Mouse (Mus musculus) right cerebral cortex, postnatal 4 days (tissue): ENCODE data around the gene Rad50.

ENCODE experiments used
- DNase-seq: peaks from one replicate; pipeline ENCODE4 v3.0.0-alpha.2; 2022

The Rad50 gene

GRCm38 (mm10) chr11:53632122-53632733, 74.9 kb downstream of the Rad50 start:
- no peak for DNase-seq

- DNase-seq = peak; percentile 79
Measured at GRCm38 (mm10) chr11:53627859-53628258, 79.3 kb downstream of the Rad50 start.

GRCm38 (mm10) chr11:53626802-53627373, 80.2 kb downstream of the Rad50 start:
- no peak for DNase-seq

- no peak for DNase-seq
Measured at GRCm38 (mm10) chr11:53624124-53624523, 83.0 kb downstream of the Rad50 start.

GRCm38 (mm10) chr11:53623573-53623972, 83.5 kb downstream of the Rad50 start:
- no peak for DNase-seq

GRCm38 (mm10) chr11:53622440-53622806, 84.7 kb downstream of the Rad50 start:
- DNase-seq = no peak

GRCm38 (mm10) chr11:53621582-53622439, 85.3 kb downstream of the Rad50 start:
- DNase-seq = no peak

- no peak for DNase-seq
Measured at GRCm38 (mm10) chr11:53620094-53620493, 87.0 kb downstream of the Rad50 start.

- no peak for DNase-seq
Measured at GRCm38 (mm10) chr11:53619428-53619827, 87.7 kb downstream of the Rad50 start.

- DNase-seq = no peak
Measured at GRCm38 (mm10) chr11:53618619-53619198, 88.4 kb downstream of the Rad50 start, which contains the start of gene Il4. Il4 (minus strand) TSS chr11:53618669.

GRCm38 (mm10) chr11:53617562-53618109, 89.5 kb downstream of the Rad50 start:
- DNase-seq = no peak

- DNase-seq = no peak
Measured at GRCm38 (mm10) chr11:53616748-53617558, 90.2 kb downstream of the Rad50 start.

- no peak for DNase-seq
Measured at GRCm38 (mm10) chr11:53615575-53615974, 91.5 kb downstream of the Rad50 start.

GRCm38 (mm10) chr11:53615172-53615571, 91.9 kb downstream of the Rad50 start:
- DNase-seq = no peak

GRCm38 (mm10) chr11:53609672-53610071, 97.4 kb downstream of the Rad50 start:
- no peak for DNase-seq

GRCm38 (mm10) chr11:53609231-53609630, 97.9 kb downstream of the Rad50 start:
- no peak for DNase-seq

- no peak for DNase-seq
Measured at GRCm38 (mm10) chr11:53605609-53606008, 101.5 kb downstream of the Rad50 start.

GRCm38 (mm10) chr11:53604983-53605382, 102.1 kb downstream of the Rad50 start:
- DNase-seq = no peak
